Mouse (Mus musculus): ENCODE measurements around the gene Gm10553. TPM values are rescaled to one million over a fixed set of nuclear protein-coding genes. Genes with fewer than 3 reads are reported as not detected.
"Not testable (repeated sequence)": the region's sequence is repeated elsewhere in the genome, so short reads cannot be mapped to it uniquely, and the experiment has no call there.

Gm10553 gene
- not detected in 2 replicates for polyA plus RNA-seq (2012; rRNA removed)

DNA sequence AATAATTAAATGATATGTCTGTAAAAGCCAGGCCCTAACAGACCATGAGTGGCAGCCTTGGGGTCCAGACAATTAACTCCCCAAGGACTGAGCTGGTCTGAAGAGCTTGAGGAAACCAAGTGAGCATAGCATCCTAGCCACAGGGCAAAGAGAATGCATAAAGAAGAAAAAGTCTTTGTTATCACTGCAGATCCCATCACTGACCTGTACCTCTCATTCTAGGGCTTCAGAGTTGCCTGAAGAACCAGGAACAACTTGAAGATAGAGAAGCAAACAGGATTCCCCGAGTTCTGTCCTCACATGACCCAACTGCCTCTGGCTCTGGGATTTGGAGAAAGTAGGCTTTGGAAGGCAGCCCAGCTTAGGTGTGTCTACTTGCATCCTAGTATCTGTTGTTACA, at the start of gene Gm10553:
TSS of gene Gm10553 (plus strand) at position 301 of the 400 bp plus-strand sequence.
- DNase-seq (ENCODE audit: low read depth in 1 of 2, low spot score in 2 of 2); H3K4me1 ChIP-seq (ENCODE audit: control insufficient read depth, insufficient read depth, insufficient read length); H3K27me3 ChIP-seq (ENCODE audit: control insufficient read depth, insufficient read depth, low read length); H3K4me3 ChIP-seq (ENCODE audit: extremely low read depth, insufficient read depth, insufficient read length); H3K27ac ChIP-seq (ENCODE audit: insufficient read depth, low read length); H3K36me3 ChIP-seq (ENCODE audit: control insufficient read depth, insufficient read depth, low read length): not testable (repeated sequence)
- WGBS = 59% methylated on average over 1 of the region's 1 CpGs

DNA sequence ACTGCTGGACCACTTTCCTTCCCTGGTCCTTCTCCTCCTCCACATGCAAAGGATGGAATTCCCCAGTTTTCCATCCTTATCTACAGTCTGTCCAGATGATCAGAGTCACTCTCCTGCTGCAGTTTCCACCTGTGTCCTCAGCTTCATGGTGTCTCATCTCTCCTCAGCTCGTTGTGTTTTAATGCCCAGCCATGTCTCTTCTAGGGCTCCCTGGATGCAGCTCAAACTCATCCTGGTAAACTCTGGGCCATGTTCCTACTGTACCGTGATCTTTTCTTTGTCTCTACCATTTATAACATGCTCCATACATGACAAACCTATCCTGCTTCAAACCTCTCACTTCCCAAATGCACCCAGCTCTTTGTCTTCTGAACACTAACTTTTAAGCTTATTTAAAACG, 28.3 kb upstream of the Gm10553 start:
- not testable (repeated sequence) for H3K36me3 ChIP-seq (ENCODE audit: control insufficient read depth, insufficient read depth, low read length); H3K27me3 ChIP-seq (ENCODE audit: control insufficient read depth, insufficient read depth, low read length); H3K4me3 ChIP-seq (ENCODE audit: extremely low read depth, insufficient read depth, insufficient read length); DNase-seq (ENCODE audit: low read depth in 1 of 2, low spot score in 2 of 2); H3K27ac ChIP-seq (ENCODE audit: insufficient read depth, low read length); H3K4me1 ChIP-seq (ENCODE audit: control insufficient read depth, insufficient read depth, insufficient read length)
- 59% methylated on average over 3 of the region's 3 CpGs for WGBS

DNA sequence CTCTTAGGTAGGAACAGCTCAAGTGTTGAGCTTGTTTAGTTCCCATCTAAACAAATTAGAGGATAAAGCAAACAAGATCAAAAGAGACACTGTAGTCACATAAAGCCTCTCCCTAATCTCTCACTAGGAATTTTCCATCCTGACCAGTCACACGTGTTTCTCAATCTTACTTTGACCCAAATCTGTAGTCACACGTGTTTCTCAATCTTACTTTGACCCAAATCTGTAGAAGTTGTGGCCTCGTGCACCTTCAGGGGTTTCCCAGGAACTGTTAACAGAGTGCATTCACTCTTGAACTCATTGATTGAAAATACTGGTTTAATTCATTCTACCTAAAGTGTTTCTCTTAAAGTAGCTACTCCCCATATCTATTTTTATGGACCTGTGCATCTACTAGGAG, 26.9 kb upstream of the Gm10553 start:
- not testable (repeated sequence) for H3K27ac ChIP-seq (ENCODE audit: insufficient read depth, low read length); H3K4me1 ChIP-seq (ENCODE audit: control insufficient read depth, insufficient read depth, insufficient read length); H3K4me3 ChIP-seq (ENCODE audit: extremely low read depth, insufficient read depth, insufficient read length); H3K27me3 ChIP-seq (ENCODE audit: control insufficient read depth, insufficient read depth, low read length); H3K36me3 ChIP-seq (ENCODE audit: control insufficient read depth, insufficient read depth, low read length); DNase-seq (ENCODE audit: low read depth in 1 of 2, low spot score in 2 of 2)
- WGBS = 59% methylated on average over 3 of the region's 3 CpGs

DNA sequence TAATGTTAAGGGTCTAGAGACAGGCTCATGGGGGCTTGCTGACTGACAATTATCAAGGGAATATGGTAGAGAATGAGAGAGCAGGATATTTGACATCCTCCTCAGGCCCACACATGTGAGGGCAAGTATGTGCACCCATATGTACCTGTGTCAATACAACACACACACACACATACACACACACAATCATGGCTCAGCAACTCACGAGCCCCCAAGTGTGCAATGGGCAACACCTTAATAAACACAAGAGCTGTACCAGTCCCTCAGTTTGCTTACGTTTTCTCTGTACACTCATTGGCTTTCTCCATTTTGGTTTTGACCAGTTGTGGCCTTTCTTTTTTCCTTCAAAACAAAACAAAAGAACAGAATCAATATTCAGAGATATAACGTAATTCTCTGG, 15.2 kb upstream of the Gm10553 start:
- DNase-seq (ENCODE audit: low read depth in 1 of 2, low spot score in 2 of 2); H3K4me3 ChIP-seq (ENCODE audit: extremely low read depth, insufficient read depth, insufficient read length); H3K27ac ChIP-seq (ENCODE audit: insufficient read depth, low read length); H3K36me3 ChIP-seq (ENCODE audit: control insufficient read depth, insufficient read depth, low read length); H3K27me3 ChIP-seq (ENCODE audit: control insufficient read depth, insufficient read depth, low read length); H3K4me1 ChIP-seq (ENCODE audit: control insufficient read depth, insufficient read depth, insufficient read length): not testable (repeated sequence)
- 67% methylated on average over 3 of the region's 3 CpGs for WGBS

DNA sequence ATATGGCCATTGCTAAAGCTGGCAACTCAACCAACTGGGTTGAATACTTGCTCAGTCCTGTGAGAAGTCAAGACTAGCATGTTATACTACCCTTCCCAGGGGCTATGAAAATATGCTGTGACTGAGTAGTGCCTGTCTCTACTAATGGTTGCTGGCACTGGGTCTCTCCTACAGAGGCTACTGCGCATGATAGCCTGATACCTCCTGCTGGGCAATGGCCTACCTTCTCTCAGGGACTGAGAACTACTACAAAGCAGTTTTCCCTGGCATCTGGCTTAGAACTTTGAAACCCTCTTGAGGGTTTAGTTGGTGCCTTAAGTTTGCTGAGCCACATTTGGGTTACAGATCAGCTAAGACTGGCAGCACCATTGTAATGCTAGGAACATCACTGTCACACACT, 13.8 kb upstream of the Gm10553 start:
- DNase-seq (ENCODE audit: low read depth in 1 of 2, low spot score in 2 of 2); H3K4me1 ChIP-seq (ENCODE audit: control insufficient read depth, insufficient read depth, insufficient read length); H3K4me3 ChIP-seq (ENCODE audit: extremely low read depth, insufficient read depth, insufficient read length); H3K27me3 ChIP-seq (ENCODE audit: control insufficient read depth, insufficient read depth, low read length); H3K27ac ChIP-seq (ENCODE audit: insufficient read depth, low read length); H3K36me3 ChIP-seq (ENCODE audit: control insufficient read depth, insufficient read depth, low read length): not testable (repeated sequence)
- WGBS = 79% methylated on average over 1 of the region's 1 CpGs

DNA sequence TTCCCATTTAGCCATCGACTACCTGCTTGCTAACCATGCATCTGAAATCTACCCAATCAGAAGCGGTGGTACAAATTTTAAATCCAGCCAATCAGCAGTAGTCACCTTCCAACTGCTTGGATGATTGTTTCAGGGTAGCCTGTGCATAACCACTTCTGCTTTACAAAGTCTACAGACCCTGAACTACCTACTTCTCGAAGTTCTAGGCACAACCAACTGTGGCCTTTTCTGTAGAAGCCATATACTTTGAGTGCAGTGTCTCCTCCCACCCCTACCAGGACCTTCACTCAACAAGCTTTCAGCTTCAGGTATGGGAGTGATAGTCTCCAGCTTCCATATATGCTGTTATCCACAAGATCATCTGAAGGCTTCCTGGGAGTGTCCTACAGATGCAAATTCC, 7.8 kb upstream of the Gm10553 start:
- H3K36me3 ChIP-seq (ENCODE audit: control insufficient read depth, insufficient read depth, low read length); H3K4me3 ChIP-seq (ENCODE audit: extremely low read depth, insufficient read depth, insufficient read length); H3K4me1 ChIP-seq (ENCODE audit: control insufficient read depth, insufficient read depth, insufficient read length); H3K27me3 ChIP-seq (ENCODE audit: control insufficient read depth, insufficient read depth, low read length); H3K27ac ChIP-seq (ENCODE audit: insufficient read depth, low read length): not testable (repeated sequence)
- 27% methylated on average over 1 of the region's 3 CpGs for WGBS
- peak in 1 of 2 experiments; percentile 14 for DNase-seq (ENCODE audit: low read depth in 1 of 2, low spot score in 2 of 2)

DNA sequence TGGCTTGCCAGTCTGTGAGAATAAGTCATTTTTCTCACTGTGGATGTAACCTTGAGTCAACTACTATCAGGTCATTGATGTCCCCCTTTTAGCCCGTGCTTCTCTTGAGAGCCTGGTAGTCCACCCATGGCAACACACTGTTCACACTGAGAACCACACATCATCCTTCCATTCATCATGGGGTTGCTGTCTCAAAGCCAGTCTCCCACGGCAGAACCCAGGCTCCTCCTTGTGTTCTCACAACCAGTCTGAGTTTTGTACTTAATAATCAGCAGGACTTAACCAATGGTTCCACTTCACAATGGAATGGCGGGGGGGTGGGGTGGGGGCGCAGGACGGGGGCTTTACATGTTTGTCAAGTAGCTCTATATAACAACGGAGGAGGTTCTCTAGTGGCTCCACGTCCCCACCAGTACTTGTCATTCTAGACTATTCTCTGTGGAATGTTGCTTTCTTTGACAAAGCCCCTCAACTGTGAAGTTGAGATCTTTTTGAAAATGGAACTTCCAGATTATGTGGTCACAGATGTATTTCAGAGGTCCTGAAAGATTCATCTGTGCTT, 6.9 kb upstream of the Gm10553 start:
- H3K27ac ChIP-seq (ENCODE audit: insufficient read depth, low read length); H3K27me3 ChIP-seq (ENCODE audit: control insufficient read depth, insufficient read depth, low read length); H3K4me3 ChIP-seq (ENCODE audit: extremely low read depth, insufficient read depth, insufficient read length); H3K36me3 ChIP-seq (ENCODE audit: control insufficient read depth, insufficient read depth, low read length); H3K4me1 ChIP-seq (ENCODE audit: control insufficient read depth, insufficient read depth, insufficient read length); DNase-seq (ENCODE audit: low read depth in 1 of 2, low spot score in 2 of 2): not testable (repeated sequence)
- 78% methylated on average over 7 of the region's 7 CpGs for WGBS

DNA sequence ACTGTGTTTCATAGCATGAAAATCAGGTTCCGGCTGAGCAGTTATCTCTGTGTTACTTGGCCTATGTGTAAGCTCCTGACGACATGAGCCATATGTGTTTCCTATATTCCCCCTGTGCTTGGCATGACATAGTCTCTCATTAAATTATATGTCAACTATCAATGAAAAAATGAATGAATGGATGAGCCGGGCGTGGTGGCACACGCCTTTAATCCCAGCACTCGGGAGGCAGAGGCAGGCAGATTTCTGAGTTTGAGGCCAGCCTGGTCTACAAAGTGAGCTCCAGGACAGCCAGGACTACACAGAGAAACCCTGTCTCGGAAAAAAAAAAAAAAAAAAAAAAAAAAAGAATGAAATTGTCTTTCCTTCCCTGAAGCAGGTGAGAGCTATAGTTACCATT, 883 bp upstream of the Gm10553 start:
- not testable (repeated sequence) for H3K4me3 ChIP-seq (ENCODE audit: extremely low read depth, insufficient read depth, insufficient read length); H3K27ac ChIP-seq (ENCODE audit: insufficient read depth, low read length); DNase-seq (ENCODE audit: low read depth in 1 of 2, low spot score in 2 of 2); H3K27me3 ChIP-seq (ENCODE audit: control insufficient read depth, insufficient read depth, low read length); H3K4me1 ChIP-seq (ENCODE audit: control insufficient read depth, insufficient read depth, insufficient read length); H3K36me3 ChIP-seq (ENCODE audit: control insufficient read depth, insufficient read depth, low read length)
- 76% methylated on average over 7 of the region's 7 CpGs for WGBS

DNA sequence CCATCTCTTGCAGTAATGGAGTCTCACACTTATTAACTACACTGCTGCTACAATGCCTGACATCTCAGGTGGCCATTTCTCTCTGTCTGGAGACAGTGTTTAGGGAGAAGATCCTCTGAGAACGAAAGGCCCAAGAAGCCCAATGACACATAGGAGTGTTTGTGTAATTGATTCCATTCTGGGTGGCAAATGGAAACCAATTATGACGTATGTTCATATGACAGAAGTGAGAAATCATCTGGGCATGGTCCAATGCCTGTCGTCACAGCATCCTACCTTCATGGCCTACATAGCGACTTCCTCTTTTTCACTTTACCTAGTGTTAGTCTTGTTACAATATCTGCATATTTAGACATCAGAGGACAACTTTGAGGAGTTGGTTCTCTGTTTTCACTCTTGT, 1.8 kb downstream of the Gm10553 start:
- H3K36me3 ChIP-seq (ENCODE audit: control insufficient read depth, insufficient read depth, low read length); DNase-seq (ENCODE audit: low read depth in 1 of 2, low spot score in 2 of 2); H3K4me3 ChIP-seq (ENCODE audit: extremely low read depth, insufficient read depth, insufficient read length); H3K4me1 ChIP-seq (ENCODE audit: control insufficient read depth, insufficient read depth, insufficient read length); H3K27me3 ChIP-seq (ENCODE audit: control insufficient read depth, insufficient read depth, low read length): not testable (repeated sequence)
- WGBS = 55% methylated on average over 4 of the region's 4 CpGs
- H3K27ac ChIP-seq (ENCODE audit: insufficient read depth, low read length) = 0 out of 2 replicates have a peak overlapping the region, but pooled peaks have one; percentile 43

DNA sequence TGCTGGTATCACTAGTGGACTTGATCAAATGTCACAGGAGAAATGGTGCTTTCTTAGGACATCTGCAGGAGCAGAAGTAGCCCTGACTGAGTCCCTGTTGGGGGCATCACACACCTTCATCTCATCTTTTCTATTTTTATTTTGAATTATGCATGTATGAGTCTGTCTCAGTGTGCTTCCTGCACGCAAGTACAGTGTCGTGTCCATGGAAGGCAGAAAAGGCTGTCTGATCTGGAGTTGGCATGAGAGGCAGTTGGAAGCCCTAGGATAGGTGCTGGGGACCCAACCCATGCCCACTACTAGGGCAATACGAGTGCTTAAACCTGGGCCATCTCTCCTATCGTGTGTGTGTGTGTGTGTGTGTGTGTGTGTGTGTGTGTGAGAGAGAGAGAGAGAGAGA, 5.4 kb downstream of the Gm10553 start:
- H3K4me1 ChIP-seq (ENCODE audit: control insufficient read depth, insufficient read depth, insufficient read length); H3K27me3 ChIP-seq (ENCODE audit: control insufficient read depth, insufficient read depth, low read length); H3K27ac ChIP-seq (ENCODE audit: insufficient read depth, low read length); H3K4me3 ChIP-seq (ENCODE audit: extremely low read depth, insufficient read depth, insufficient read length); H3K36me3 ChIP-seq (ENCODE audit: control insufficient read depth, insufficient read depth, low read length); DNase-seq (ENCODE audit: low read depth in 1 of 2, low spot score in 2 of 2): not testable (repeated sequence)
- WGBS = 68% methylated on average over 4 of the region's 4 CpGs

DNA sequence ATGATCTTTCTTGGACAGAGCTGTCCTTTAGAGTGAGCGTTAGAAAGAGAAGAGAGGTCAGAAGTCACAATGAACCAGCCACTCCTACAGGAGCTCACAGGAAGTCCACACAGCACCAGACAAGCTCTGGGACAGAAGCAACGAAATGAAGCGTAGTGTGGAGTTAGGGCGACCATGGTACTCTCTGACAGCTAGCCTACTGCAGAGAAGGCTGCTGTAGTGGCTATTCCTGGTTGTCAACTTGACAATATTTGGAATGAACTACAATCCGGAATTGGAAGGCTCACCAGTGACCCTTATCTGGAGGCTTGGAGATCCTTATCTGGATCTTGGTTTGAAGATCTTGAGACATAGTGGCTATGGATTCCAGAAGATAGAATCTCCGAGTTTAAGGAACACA, 6.0 kb downstream of the Gm10553 start:
- not testable (repeated sequence) for H3K4me1 ChIP-seq (ENCODE audit: control insufficient read depth, insufficient read depth, insufficient read length); H3K4me3 ChIP-seq (ENCODE audit: extremely low read depth, insufficient read depth, insufficient read length); H3K36me3 ChIP-seq (ENCODE audit: control insufficient read depth, insufficient read depth, low read length); DNase-seq (ENCODE audit: low read depth in 1 of 2, low spot score in 2 of 2); H3K27me3 ChIP-seq (ENCODE audit: control insufficient read depth, insufficient read depth, low read length)
- 60% methylated on average over 5 of the region's 6 CpGs for WGBS
- peak overlapping the region; percentile 65 for H3K27ac ChIP-seq (ENCODE audit: insufficient read depth, low read length)
